Mouse (Mus musculus) limb, embryonic 10.5 days (tissue): ENCODE data around the gene Hist1h4d. TPM values are rescaled to one million over a fixed set of nuclear protein-coding genes. Genes with fewer than 3 reads are reported as not detected.
A peak's percentile ranks its signal among the peaks of the same experiment; 100 is the strongest.
"Not testable (repeated sequence)": the region's sequence is repeated elsewhere in the genome, so short reads cannot be mapped to it uniquely, and the experiment has no call there.

ENCODE experiments used
- DNase-seq: peaks from one replicate; pipeline ENCODE4 v3.0.0-alpha.2; 2017; ENCODE audit warnings: low spot score
- H3K27ac ChIP-seq: fragments of 300-500 bp; sonication (generic); 2 replicates; pipeline ENCODE4 v1.5.1; 2016; ENCODE audit warnings: mild to moderate bottlenecking
- H3K27me3 ChIP-seq: fragments of 300-500 bp; sonication (generic); 2 replicates; pipeline ENCODE4 v1.6.1; 2016; ENCODE audit warnings: low read depth, mild to moderate bottlenecking; ENCODE audit not compliant: poor library complexity, severe bottlenecking
- H3K36me3 ChIP-seq: fragments of 300-500 bp; sonication (generic); 2 replicates; pipeline ENCODE4 v1.6.1; 2016; ENCODE audit warnings: mild to moderate bottlenecking, moderate library complexity
- H3K4me1 ChIP-seq: fragments of 300-500 bp; sonication (generic); 2 replicates; pipeline ENCODE4 v1.6.1; 2016
- H3K4me3 ChIP-seq: fragments of 300-500 bp; sonication (generic); 2 replicates; pipeline ENCODE4 v1.5.1; 2016; ENCODE audit warnings: mild to moderate bottlenecking, moderate library complexity
- H3K9me3 ChIP-seq: fragments of 300-500 bp; sonication (generic); replicated peaks from 2 replicates; pipeline ENCODE4 v1.6.1; 2016; ENCODE audit warnings: mild to moderate bottlenecking
- WGBS: fragments of 180-500 bp; shearing (Covaris S2); methylation state at CpG from one replicate; pipeline ENCODE4 v1.1.7; 2016; 5-methylcytosine and 5-hydroxymethylcytosine counted together
- polyA plus RNA-seq: library from polyadenylated mRNA; unstranded; fragments of >200 nt; fragmentation: Nextera tagmentation; extraction: Ambion mirVana; gene quantifications from 2 replicates; pipeline ENCODE4 v1.2.1, GENCODE M21; 2016

The Hist1h4d gene
- polyA plus RNA-seq, 1 experiment from 2014 or later, result 120 TPM

DNA sequence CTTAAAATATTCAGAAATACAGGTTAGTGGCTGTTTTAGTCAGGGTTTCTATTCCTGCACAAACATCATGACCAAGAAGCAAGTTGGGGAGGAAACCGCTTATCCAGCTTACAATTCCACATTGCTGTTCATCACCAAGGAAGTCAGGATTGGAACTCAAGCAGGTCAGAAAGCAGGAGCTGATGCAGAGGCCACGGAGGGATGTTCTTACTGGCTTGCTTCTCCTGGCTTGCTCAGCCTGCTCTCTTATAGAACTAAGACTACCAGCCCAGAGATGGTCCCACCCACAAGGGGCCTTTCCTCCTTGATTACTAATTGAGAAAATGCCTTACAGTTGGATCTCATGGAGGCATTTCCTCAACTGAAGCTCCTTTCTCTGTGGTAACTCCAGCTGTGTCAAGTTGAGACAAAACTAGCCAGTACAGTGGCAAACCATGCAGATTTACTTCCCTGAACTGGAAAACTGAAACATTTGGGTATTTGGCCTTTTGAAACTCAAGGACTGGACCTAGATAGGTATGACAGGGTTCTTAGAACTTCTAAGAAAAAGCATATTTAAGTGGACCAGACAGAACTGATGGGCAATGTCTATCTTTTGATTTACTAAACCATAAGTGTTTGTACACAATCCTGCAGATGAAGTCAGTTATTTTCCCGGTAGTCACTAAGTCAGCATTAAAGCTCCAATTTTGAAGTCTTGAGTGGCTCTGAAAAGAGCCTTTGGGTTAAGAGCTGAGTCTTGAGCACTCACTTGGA lies 39.0 kb upstream of the Hist1h4d start:
- not testable (repeated sequence) for H3K27me3 ChIP-seq, DNase-seq

DNA sequence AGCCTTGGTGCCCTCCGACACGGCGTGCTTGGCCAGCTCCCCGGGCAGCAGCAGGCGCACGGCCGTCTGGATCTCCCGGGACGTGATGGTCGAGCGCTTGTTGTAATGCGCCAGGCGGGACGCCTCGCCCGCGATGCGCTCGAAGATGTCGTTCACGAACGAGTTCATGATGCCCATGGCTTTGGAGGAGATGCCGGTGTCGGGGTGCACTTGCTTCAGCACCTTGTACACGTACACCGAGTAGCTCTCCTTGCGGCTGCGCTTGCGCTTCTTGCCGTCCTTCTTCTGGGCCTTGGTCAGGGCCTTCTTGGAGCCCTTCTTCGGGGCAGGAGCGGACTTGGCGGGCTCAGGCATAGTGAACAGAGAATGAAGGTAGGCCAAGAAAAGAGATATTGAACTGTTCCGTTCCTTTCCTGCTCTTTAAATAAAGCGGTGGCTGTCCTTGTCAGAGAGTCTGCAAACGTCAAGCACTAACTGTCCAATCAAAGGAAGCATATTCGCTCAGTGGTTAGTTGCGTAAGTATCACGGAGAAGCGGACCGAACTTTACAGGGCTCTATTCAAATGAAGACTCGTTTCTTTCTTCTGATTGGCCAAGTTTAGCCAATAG lies 38.3 kb upstream of the Hist1h4d start, which contains the start of gene Hist1h2bh:
Hist1h2bh (minus strand) TSS at position 394 of the 609 bp plus-strand sequence.
- peak; percentile 74 for DNase-seq
- Histone ChIP-seq H3K27ac (peak within 1 kb of the TSS; percentile 96), H3K4me3 (peak within 1 kb of the TSS; percentile 57), H3K4me1 (peaks cover 12% of the 10 kb centered on the region)
- not testable (repeated sequence) for H3K36me3 ChIP-seq, H3K27me3 ChIP-seq, H3K9me3 ChIP-seq
- under 1% methylated on average over 42 of the region's 42 CpGs for WGBS

More for the DNA sequence above, 39.0 kb upstream of the Hist1h4d start:
- Histone ChIP-seq H3K4me1 (peaks cover 16% of the 10 kb centered on the region), H3K27ac (peak overlapping the region; percentile 96), H3K4me3 (peak overlapping the region; percentile 57)
- WGBS, result 11% methylated on average over 3 of the region's 3 CpGs
- H3K9me3 ChIP-seq, H3K36me3 ChIP-seq: not testable (repeated sequence)

DNA sequence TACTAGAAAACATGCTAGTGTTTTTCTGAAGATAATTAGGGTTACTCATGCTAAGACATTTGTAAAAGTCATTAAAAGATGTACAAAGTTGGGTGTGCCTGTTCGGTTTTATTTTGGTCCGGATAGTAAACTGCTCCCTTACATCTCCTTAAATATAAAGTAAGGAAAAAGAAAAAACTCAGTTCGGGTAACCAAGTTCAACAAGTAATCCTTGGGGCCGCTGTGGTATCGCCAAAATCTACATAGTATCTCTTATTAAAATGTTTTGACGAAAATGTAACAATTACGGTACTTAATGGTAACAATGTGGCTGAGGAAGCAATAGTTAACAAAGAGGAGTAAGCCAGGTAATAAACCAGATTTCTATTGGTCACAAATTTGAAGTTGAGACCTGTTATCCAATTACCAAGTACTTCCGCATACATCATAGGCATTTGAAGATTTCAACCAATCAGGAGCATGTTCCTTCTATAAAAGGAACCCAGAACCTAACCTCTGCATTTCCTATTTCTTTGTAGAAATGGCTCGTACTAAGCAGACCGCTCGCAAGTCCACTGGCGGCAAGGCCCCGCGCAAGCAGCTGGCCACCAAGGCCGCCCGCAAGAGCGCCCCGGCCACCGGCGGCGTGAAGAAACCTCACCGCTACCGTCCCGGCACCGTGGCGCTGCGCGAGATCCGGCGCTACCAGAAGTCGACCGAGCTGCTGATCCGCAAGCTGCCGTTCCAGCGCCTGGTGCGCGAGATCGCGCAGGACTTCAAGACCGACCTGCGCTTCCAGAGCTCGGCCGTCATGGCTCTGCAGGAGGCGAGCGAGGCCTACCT lies 37.2 kb upstream of the Hist1h4d start, which contains the start of gene Hist1h3f:
Hist1h3f (plus strand) TSS at position 88 of the 822 bp plus-strand sequence.
- WGBS, result 1% methylated on average over 26 of the region's 45 CpGs

DNA sequence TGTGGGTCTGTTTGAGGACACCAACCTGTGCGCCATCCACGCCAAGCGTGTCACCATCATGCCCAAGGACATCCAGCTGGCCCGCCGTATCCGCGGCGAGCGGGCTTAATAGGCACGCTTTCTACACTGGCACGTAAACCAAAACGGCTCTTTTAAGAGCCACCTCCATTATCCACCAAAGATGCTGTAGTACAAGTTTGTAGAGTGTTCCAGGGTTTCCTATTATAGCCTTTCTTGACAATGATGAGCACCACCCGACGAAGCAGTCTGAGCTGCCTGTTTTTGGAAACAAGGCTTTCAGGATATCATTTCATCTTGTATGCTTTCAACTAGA lies 36.6 kb upstream of the Hist1h4d start:
- DNase-seq, H3K36me3 ChIP-seq, H3K9me3 ChIP-seq, H3K27me3 ChIP-seq: not testable (repeated sequence)
- H3K27ac ChIP-seq, result peak overlapping the region; percentile 96
- H3K4me1 ChIP-seq, result peaks cover 10% of the 10 kb centered on the region; the same call in 1 of the 2 replicates
- peak overlapping the region; percentile 57 for H3K4me3 ChIP-seq
- under 1% methylated on average over 13 of the region's 14 CpGs for WGBS

More for the DNA sequence above, 37.2 kb upstream of the Hist1h4d start, which contains the start of gene Hist1h3f:
- Histone ChIP-seq H3K4me3 (peak within 1 kb of the TSS; percentile 57), H3K36me3 (no peaks in the 10 kb centered on the region), H3K27me3 (no peaks in the 10 kb centered on the region), H3K27ac (peak within 1 kb of the TSS; percentile 96), H3K9me3 (no peaks in the 10 kb centered on the region), H3K4me1 (peaks cover 10% of the 10 kb centered on the region; the same call in 1 of the 2 replicates)
- DNase-seq, result peak; percentile 55

DNA sequence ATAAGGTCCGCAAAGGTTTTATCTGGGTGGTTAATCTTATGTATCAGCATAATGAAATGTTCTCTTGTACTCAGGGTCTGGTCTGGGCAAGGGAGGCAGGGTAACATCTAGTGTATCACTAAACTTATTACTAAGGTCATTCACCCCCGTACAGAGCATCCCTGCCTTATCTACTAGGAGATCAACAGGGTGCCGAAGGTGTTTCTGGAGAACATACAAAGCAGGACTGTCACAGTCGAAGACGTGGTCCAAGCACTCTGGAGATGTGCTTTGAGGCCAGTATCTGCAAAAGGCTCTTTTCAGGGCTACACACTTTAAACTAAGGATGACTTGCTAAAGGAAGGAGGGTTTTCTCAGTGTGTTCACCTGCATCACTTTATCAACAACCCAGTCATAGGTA lies 34.7 kb upstream of the Hist1h4d start:
- H3K9me3 ChIP-seq, result no peaks in the 10 kb centered on the region
- no peak for DNase-seq
- no peak overlapping the region; the same call in 1 of the 2 replicates for H3K4me3 ChIP-seq
- peaks cover 15% of the 10 kb centered on the region for H3K4me1 ChIP-seq
- no peaks in the 10 kb centered on the region for H3K36me3 ChIP-seq
- H3K27me3 ChIP-seq, result no peaks in the 10 kb centered on the region
- WGBS, result 74% methylated on average over 5 of the region's 5 CpGs
- peak overlapping the region; percentile 68 for H3K27ac ChIP-seq

- DNase-seq, result peak; percentile 46
- Histone ChIP-seq H3K4me3 (peak overlapping the region; percentile 52), H3K27me3 (no peaks in the 10 kb centered on the region), H3K4me1 (peaks cover 22% of the 10 kb centered on the region), H3K36me3 (no peaks in the 10 kb centered on the region), H3K9me3 (no peaks in the 10 kb centered on the region), H3K27ac (peak overlapping the region; percentile 97)
- 5% methylated on average over 3 of the region's 3 CpGs for WGBS
Measured at GRCm38 (mm10) chr13:23550761-23551145, 30.6 kb upstream of the Hist1h4d start.

DNA sequence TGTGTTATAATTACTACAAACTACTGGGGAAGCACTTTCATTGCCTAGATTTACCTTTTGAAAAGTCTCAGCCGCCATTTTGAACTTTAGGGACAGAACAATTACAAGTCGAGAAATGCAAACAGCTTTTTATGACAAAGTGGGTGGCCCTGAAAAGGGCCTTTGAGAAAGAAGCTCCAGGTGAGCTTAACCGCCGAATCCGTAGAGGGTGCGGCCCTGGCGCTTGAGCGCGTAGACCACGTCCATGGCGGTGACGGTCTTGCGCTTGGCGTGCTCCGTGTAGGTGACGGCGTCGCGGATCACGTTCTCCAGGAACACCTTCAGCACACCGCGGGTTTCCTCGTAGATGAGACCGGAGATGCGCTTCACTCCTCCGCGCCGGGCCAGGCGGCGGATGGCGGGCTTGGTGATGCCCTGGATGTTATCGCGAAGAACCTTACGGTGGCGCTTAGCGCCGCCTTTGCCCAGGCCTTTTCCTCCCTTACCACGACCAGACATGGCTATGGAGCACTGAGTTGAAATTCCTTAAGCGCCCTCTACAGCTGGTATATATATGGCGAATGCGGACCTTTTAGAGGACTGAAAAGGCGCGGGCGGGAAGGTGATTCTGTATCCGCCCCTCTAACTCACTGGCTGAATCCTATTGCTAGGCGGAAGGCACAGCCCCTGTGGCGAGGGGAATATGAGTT lies 30.1 kb upstream of the Hist1h4d start, which contains the start of gene Hist1h4f:
Hist1h4f (minus strand) TSS at position 503 of the 689 bp plus-strand sequence.
- Histone ChIP-seq H3K27ac (peak within 1 kb of the TSS; percentile 97), H3K4me1 (peaks cover 22% of the 10 kb centered on the region), H3K4me3 (peak within 1 kb of the TSS; percentile 52)
- H3K27me3 ChIP-seq, H3K36me3 ChIP-seq, H3K9me3 ChIP-seq: not testable (repeated sequence)
- peak; percentile 95 for DNase-seq
- WGBS, result under 1% methylated on average over 47 of the region's 47 CpGs

GRCm38 (mm10) chr13:23551931-23552914 lies 29.2 kb upstream of the Hist1h4d start:
- no peaks in the 10 kb centered on the region for H3K27me3 ChIP-seq
- H3K9me3 ChIP-seq, result no peaks in the 10 kb centered on the region
- DNase-seq, result peak; percentile 35
- H3K36me3 ChIP-seq, result no peaks in the 10 kb centered on the region
- H3K4me1 ChIP-seq, result peaks cover 22% of the 10 kb centered on the region
- WGBS, result 61% methylated on average over 8 of the region's 8 CpGs
- H3K4me3 ChIP-seq, result peak overlapping the region; percentile 52
- peak overlapping the region; percentile 97 for H3K27ac ChIP-seq

DNA sequence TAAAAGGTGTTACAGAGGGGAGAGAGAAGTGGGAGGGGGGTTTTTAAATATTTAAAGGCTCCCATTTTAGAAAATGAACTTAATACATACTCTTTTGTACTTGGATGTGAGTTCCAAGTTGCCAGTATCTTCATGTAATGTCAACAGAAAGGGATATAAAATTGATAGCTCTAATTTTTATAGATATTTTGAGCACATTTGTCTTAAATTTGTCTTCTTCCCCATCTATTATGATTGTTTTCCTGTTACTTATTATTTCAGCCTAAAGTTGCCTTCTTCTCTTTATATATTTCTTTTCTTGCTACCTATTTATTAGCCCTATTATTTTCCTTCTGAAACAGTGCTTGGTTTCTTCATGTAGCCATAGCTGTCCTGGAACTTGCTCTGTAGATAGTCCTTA lies 28.4 kb upstream of the Hist1h4d start, which contains the start of gene Hist1h1d:
Hist1h1d (plus strand) TSS at position 301 of the 400 bp plus-strand sequence.
- Histone ChIP-seq H3K27ac (peak within 1 kb of the TSS; percentile 97), H3K4me3 (peak within 1 kb of the TSS; percentile 52; the same call in 1 of the 2 replicates), H3K27me3 (no peaks in the 10 kb centered on the region), H3K9me3 (no peaks in the 10 kb centered on the region), H3K36me3 (no peaks in the 10 kb centered on the region), H3K4me1 (peaks cover 22% of the 10 kb centered on the region)
- DNase-seq, result no peak

DNA sequence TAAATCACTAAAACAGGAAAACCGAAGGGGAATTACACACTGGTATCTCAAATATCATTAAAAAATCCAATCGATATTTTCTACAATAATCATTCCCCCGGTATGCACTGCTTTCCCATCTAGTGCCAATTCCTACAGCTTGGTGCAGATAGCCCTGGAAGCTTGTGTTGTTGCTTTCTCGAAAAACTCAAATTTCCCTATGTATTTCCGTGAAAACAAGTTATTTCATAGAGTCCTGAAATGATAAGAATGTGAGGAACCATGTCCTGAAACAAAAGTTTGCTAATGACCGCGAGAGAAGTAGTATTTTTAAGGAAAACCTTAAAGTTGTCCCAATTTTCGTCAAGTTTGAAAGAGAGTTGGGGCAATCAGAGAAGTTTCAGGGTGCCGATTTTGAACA lies 27.0 kb upstream of the Hist1h4d start:
- peaks cover 19% of the 10 kb centered on the region for H3K4me1 ChIP-seq
- H3K36me3 ChIP-seq, result no peaks in the 10 kb centered on the region
- H3K27me3 ChIP-seq, result no peaks in the 10 kb centered on the region
- peak overlapping the region; percentile 97 for H3K27ac ChIP-seq
- peak overlapping the region; percentile 69 for H3K4me3 ChIP-seq
- no peaks in the 10 kb centered on the region for H3K9me3 ChIP-seq
- 27% methylated on average over 9 of the region's 9 CpGs for WGBS
- no peak for DNase-seq
